Mouse (Mus musculus) forebrain, embryonic 16.5 days (tissue): ENCODE data around the gene 3110009E18Rik. TPM values are rescaled to one million over a fixed set of nuclear protein-coding genes. Genes with fewer than 3 reads are reported as not detected.

Source experiments
- ATAC-seq: fragments of 200-750 bp; cut with Nextera tagmentation; 2 replicates; pipeline ENCODE4 v1.8.0; 2017; ENCODE audit warnings: mild to moderate bottlenecking, moderate library complexity
- H3K27ac ChIP-seq: fragments of 300-500 bp; sonication (generic); 2 replicates; pipeline ENCODE4 v1.5.1; 2014; ENCODE audit warnings: low read length, control low read depth
- H3K27me3 ChIP-seq: fragments of 300-500 bp; sonication (generic); replicated peaks from 2 replicates; pipeline ENCODE4 v1.6.1; 2014; ENCODE audit warnings: low read length; ENCODE audit not compliant: control insufficient read depth, insufficient read depth
- H3K36me3 ChIP-seq: fragments of 300-500 bp; sonication (generic); 2 replicates; pipeline ENCODE4 v1.6.1; 2014; ENCODE audit not compliant: control insufficient read depth, insufficient read depth
- H3K4me1 ChIP-seq: fragments of 300-500 bp; sonication (generic); replicated peaks from 2 replicates; pipeline ENCODE4 v1.6.1; 2014; ENCODE audit warnings: low read length; ENCODE audit not compliant: control insufficient read depth, insufficient read depth
- H3K4me2 ChIP-seq: fragments of 300-500 bp; sonication (generic); 2 replicates; pipeline ENCODE4 v1.6.1; 2014; ENCODE audit warnings: mild to moderate bottlenecking, low read length, control low read depth
- H3K4me3 ChIP-seq: fragments of 300-500 bp; sonication (generic); replicated peaks from 2 replicates; pipeline ENCODE4 v1.5.1; 2014; ENCODE audit warnings: mild to moderate bottlenecking, low read length, control low read depth
- H3K9ac ChIP-seq: fragments of 300-500 bp; sonication (generic); replicated peaks from 2 replicates; pipeline ENCODE4 v1.6.1; 2014; ENCODE audit warnings: low read depth, low read length, control low read depth
- H3K9me3 ChIP-seq: fragments of 300-500 bp; sonication (generic); 2 replicates; pipeline ENCODE4 v1.6.1; 2016; ENCODE audit warnings: low read length; ENCODE audit not compliant: control insufficient read depth
- WGBS: fragments of 180-500 bp; shearing (Covaris S2); extraction: QIAGEN DNeasy Blood & Tissue Kit; methylation state at CpG from one replicate; pipeline ENCODE4 v1.1.7; 2014; 5-methylcytosine and 5-hydroxymethylcytosine counted together
- polyA plus RNA-seq: library from polyadenylated mRNA; unstranded; fragments of >200 nt; fragmentation: Nextera tagmentation; extraction: Ambion mirVana; gene quantifications from 2 replicates; pipeline ENCODE4 v1.2.1, GENCODE M21; 2015

3110009E18Rik gene
- polyA plus RNA-seq, 1 experiment from 2014 or later = 22.8 TPM

DNA sequence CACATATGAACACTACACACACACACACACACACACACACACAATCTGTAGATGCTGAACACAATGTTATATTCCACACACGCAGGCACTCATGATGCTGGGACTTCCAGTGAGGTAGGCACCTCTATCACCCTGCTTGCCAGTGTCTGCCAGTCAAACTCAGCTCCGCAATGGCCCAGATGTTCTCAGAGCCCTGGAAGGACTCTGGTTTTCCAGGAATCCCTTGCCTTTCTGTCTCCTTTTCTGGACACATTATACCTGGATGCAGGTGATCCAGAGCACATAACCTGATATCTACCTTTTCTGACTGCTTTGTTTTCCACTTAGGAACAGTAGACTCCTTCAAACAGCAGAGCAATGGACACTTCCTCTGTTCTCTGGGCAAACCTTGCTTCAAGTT, 75.7 kb downstream of the 3110009E18Rik start:
- Histone ChIP-seq H3K4me1 (no peaks in the 10 kb centered on the region), H3K4me2 (no peak overlapping the region), H3K4me3 (no peak overlapping the region), H3K27me3 (no peaks in the 10 kb centered on the region), H3K9me3 (0 out of 2 replicates have a peak, but pooled peaks cover under 1% of the 10 kb centered on the region), H3K27ac (no peak overlapping the region), H3K36me3 (no peaks in the 10 kb centered on the region), H3K9ac (no peak overlapping the region)
- no peak for ATAC-seq
- 92% methylated on average over 2 of the region's 2 CpGs for WGBS

DNA sequence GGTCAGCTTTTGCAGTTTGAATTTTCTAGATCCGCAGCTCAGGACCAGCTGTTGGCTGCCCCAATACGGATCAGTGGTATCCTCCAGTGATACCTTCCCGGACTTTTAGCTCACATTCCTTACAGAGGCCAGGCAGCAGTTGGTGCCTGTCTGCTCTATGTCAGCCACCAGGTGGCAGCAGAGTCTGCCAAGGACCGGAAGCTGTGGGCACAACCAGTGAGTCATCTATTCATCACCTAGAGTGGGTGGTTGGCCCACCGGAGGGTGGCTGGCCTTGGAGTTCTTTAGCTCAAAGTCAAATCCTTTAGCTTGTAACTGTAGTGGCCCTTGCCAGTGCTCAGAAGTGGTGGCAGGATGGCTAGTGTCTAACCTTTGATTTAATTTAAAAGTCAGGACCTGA, 76.2 kb downstream of the 3110009E18Rik start:
- H3K4me2 ChIP-seq = no peak overlapping the region
- 20% methylated on average over 5 of the region's 5 CpGs for WGBS
- peak; percentile 80 for ATAC-seq
- no peak overlapping the region for H3K4me3 ChIP-seq
- no peaks in the 10 kb centered on the region for H3K36me3 ChIP-seq
- H3K9ac ChIP-seq = no peak overlapping the region
- no peak overlapping the region for H3K27ac ChIP-seq
- H3K27me3 ChIP-seq = no peaks in the 10 kb centered on the region
- no peaks in the 10 kb centered on the region for H3K4me1 ChIP-seq
- no peaks in the 10 kb centered on the region for H3K9me3 ChIP-seq

- Histone ChIP-seq H3K27ac (no peak overlapping the region), H3K4me3 (no peak overlapping the region), H3K4me1 (no peaks in the 10 kb centered on the region), H3K4me2 (no peak overlapping the region), H3K36me3 (no peaks in the 10 kb centered on the region), H3K9me3 (no peaks in the 10 kb centered on the region), H3K9ac (no peak overlapping the region), H3K27me3 (no peaks in the 10 kb centered on the region)
- WGBS = 56% methylated on average over 3 of the region's 3 CpGs
- ATAC-seq = no peak
These were observed 77.2 kb downstream of the 3110009E18Rik start for GRCm38 (mm10) chr1:120198151-120198550.

DNA sequence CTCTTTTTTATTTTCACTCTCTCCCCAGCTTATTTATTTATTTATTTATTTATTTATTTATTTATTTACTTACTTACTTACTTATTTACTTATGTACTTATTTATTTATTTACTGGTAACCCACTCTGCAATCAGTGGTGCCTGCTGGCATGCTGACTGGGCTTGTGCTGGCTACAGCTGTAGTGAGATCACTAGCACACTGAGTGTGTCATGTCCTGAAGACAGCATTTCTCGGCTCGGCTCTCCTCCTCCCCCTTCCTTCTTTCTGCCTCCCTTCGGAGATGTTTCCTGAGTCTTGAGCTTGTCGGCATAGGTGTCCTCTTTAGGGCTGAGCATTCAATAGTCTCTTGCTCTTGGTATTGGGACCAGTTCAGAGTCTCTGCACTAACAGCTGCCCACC, 78.0 kb downstream of the 3110009E18Rik start:
- no peak overlapping the region for H3K27ac ChIP-seq
- H3K4me3 ChIP-seq = no peak overlapping the region
- H3K9ac ChIP-seq = no peak overlapping the region
- H3K4me2 ChIP-seq = no peak overlapping the region
- no peaks in the 10 kb centered on the region for H3K27me3 ChIP-seq
- no peaks in the 10 kb centered on the region for H3K9me3 ChIP-seq
- no peaks in the 10 kb centered on the region for H3K4me1 ChIP-seq
- WGBS = 85% methylated on average over 4 of the region's 4 CpGs
- no peak for ATAC-seq
- no peaks in the 10 kb centered on the region for H3K36me3 ChIP-seq

DNA sequence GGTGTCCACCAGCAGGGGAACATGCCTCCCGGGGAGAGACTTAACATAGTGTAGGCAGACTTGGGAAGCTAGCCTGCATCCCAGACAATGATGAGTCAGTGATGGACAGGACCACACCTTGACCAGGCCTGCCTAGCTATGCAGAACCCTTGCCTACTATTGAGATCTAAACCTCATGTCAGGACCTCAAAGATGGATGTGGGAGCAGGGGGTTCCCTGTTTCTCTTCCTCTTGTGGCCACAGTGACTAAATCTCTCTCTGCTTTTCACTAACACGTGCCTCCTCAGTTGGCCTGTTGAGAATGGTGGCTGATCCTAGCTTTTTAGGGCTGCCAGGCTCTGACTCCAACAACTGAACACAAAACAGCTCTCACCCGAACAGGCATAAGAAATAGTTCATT, 81.6 kb downstream of the 3110009E18Rik start:
- H3K27ac ChIP-seq = no peak overlapping the region
- WGBS = 60% methylated on average over 3 of the region's 3 CpGs

GRCm38 (mm10) chr1:120203836-120204235, 82.8 kb downstream of the 3110009E18Rik start:
- no peak for ATAC-seq
- H3K36me3 ChIP-seq = no peaks in the 10 kb centered on the region
- 0 out of 2 replicates have a peak, but pooled peaks cover 3% of the 10 kb centered on the region for H3K4me1 ChIP-seq
- no peak overlapping the region for H3K27ac ChIP-seq
- WGBS = 80% methylated on average over 5 of the region's 5 CpGs
- H3K9ac ChIP-seq = no peak overlapping the region
- H3K27me3 ChIP-seq = no peaks in the 10 kb centered on the region
- H3K9me3 ChIP-seq = no peaks in the 10 kb centered on the region
- no peak overlapping the region for H3K4me3 ChIP-seq
- no peak overlapping the region for H3K4me2 ChIP-seq

More for the DNA sequence above, 81.6 kb downstream of the 3110009E18Rik start:
- H3K4me1 ChIP-seq = 0 out of 2 replicates have a peak, but pooled peaks cover under 1% of the 10 kb centered on the region
- H3K9ac ChIP-seq = no peak overlapping the region
- H3K9me3 ChIP-seq = no peaks in the 10 kb centered on the region
- H3K27me3 ChIP-seq = no peaks in the 10 kb centered on the region
- no peak overlapping the region for H3K4me3 ChIP-seq
- no peak overlapping the region for H3K4me2 ChIP-seq
- H3K36me3 ChIP-seq = no peaks in the 10 kb centered on the region
- no peak for ATAC-seq

- Histone ChIP-seq H3K27me3 (no peaks in the 10 kb centered on the region), H3K4me1 (0 out of 2 replicates have a peak, but pooled peaks cover 3% of the 10 kb centered on the region), H3K9ac (no peak overlapping the region), H3K36me3 (no peaks in the 10 kb centered on the region), H3K27ac (no peak overlapping the region), H3K9me3 (no peaks in the 10 kb centered on the region), H3K4me2 (no peak overlapping the region), H3K4me3 (no peak overlapping the region)
- WGBS = 33% methylated on average over 1 of the region's 1 CpGs
- no peak for ATAC-seq
These were observed 83.8 kb downstream of the 3110009E18Rik start for GRCm38 (mm10) chr1:120204834-120205233.

DNA sequence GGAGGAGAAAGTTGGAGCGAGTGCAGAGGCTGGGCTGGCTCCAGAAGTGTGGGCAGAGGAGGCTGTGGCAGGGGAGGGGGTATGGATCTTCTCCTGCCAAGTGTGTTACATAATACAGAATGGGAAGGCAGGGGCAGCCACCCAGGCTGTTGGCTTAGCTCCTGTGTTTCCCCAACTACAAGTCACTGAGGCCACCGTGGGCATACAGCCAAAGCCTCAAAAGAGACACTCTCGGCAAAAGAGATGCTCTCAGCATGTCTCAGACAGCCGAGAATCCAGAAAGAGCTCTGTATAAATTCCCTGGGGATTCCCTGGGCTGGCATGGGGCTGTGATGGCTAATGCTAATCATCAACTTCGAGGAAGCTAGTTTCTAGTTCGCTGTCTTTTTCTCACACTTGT, 86.6 kb downstream of the 3110009E18Rik start:
- H3K4me2 ChIP-seq = no peak overlapping the region
- H3K4me3 ChIP-seq = no peak overlapping the region
- no peak overlapping the region for H3K9ac ChIP-seq
- peak; percentile 74 for ATAC-seq
- H3K9me3 ChIP-seq = no peaks in the 10 kb centered on the region
- H3K27me3 ChIP-seq = no peaks in the 10 kb centered on the region
- 42% methylated on average over 6 of the region's 6 CpGs for WGBS
- 0 out of 2 replicates have a peak, but pooled peaks cover 3% of the 10 kb centered on the region for H3K4me1 ChIP-seq
- no peaks in the 10 kb centered on the region for H3K36me3 ChIP-seq
- H3K27ac ChIP-seq = no peak overlapping the region

DNA sequence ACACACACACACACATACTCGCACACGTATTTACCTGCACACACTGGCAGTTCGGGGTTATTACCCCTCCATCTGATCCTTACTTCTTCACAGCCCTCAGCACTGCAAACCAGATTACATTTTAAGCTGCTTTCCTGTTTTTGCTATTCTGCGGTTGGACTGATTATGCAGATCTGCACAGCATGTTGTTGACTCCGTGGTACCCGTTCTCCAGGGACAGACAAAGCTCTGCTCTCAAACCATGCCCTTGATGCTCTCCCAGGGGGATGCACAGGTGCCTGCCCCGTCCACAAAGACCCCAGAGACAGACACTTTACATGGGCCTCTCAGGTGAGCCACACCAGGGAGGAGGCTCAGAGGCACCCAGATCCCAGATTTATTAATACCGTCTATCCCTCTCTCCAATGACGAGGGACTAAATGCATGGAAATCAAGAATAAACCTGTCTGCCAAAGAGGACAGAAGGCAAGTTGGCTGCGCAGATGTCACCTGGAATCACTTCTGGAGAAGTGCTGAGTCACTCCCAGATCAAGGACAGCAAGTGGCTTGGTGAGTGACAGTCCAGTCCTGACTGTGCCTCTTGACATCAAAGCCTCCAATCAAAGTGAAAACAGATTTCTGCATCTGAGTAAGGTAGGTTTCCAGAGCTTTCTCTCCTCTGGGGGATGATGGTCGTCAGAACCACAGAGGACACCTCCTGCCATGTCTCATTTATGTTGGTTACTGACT, 87.7 kb downstream of the 3110009E18Rik start:
- 0 out of 2 replicates have a peak, but pooled peaks cover 3% of the 10 kb centered on the region for H3K4me1 ChIP-seq
- no peaks in the 10 kb centered on the region for H3K36me3 ChIP-seq
- no peak overlapping the region for H3K4me2 ChIP-seq
- WGBS = 75% methylated on average over 11 of the region's 11 CpGs
- no peak overlapping the region for H3K9ac ChIP-seq
- H3K27me3 ChIP-seq = no peaks in the 10 kb centered on the region
- no peak overlapping the region for H3K4me3 ChIP-seq
- no peaks in the 10 kb centered on the region for H3K9me3 ChIP-seq
- ATAC-seq = no peak
- no peak overlapping the region for H3K27ac ChIP-seq
